Mouse (Mus musculus): Measurements from ENCODE around the gene Cfap36. TPM values are rescaled to one million over a fixed set of nuclear protein-coding genes. Genes with fewer than 3 reads are reported as not detected.

The Cfap36 gene
- total RNA-seq (2023; ENCODE audit: inconsistent age) = 22.2 to 31.5 TPM (median 24.2 TPM) in 4 replicates

GRCm38 (mm10) chr11:29246883-29247650 is at the start of gene Cfap36:
Gene Cfap36 (minus strand): TSS chr11:29247409.

GRCm38 (mm10) chr11:29172563-29173124 is 74.6 kb downstream of the Cfap36 start, which contains the start of gene Ppp4r3b:
Gene Ppp4r3b (plus strand): TSS chr11:29172890.

Other genes with a start within 250 kb of the Cfap36 start
- 37.2 to 45.7 TPM (median 39.5 TPM) in 4 replicates for gene Pnpt1, start 116.7 kb downstream of the Cfap36 start, total RNA-seq (2023; ENCODE audit: inconsistent age)
- gene Ppp4r3b, start 74.5 kb downstream of the Cfap36 start, total RNA-seq (2023; ENCODE audit: inconsistent age) = 117 to 153 TPM (median 133 TPM) in 4 replicates
- gene Ccdc88a, start 126.2 kb upstream of the Cfap36 start, total RNA-seq (2023; ENCODE audit: inconsistent age) = 7.0 to 11.0 TPM (median 8.3 TPM) in 4 replicates